Mouse (Mus musculus): Measurements from ENCODE around the gene Ugcg.

The Ugcg gene

GRCm38 (mm10) chr4:59260871-59261515 is 71.9 kb downstream of the Ugcg start:
- 84% methylated on average over 13 of the region's 13 CpGs for WGBS

- 92% methylated on average over 5 of the region's 10 CpGs for WGBS
Observed at GRCm38 (mm10) chr4:59261582-59261981, 72.5 kb downstream of the Ugcg start.

GRCm38 (mm10) chr4:59262156-59262555 is 73.1 kb downstream of the Ugcg start:
- 76% methylated on average over 6 of the region's 6 CpGs for WGBS

- 91% methylated on average over 2 of the region's 2 CpGs for WGBS
Observed at GRCm38 (mm10) chr4:59263418-59263817, 74.4 kb downstream of the Ugcg start.

- WGBS: 87% methylated on average over 7 of the region's 7 CpGs
Observed at GRCm38 (mm10) chr4:59264611-59265095, 75.6 kb downstream of the Ugcg start.

DNA sequence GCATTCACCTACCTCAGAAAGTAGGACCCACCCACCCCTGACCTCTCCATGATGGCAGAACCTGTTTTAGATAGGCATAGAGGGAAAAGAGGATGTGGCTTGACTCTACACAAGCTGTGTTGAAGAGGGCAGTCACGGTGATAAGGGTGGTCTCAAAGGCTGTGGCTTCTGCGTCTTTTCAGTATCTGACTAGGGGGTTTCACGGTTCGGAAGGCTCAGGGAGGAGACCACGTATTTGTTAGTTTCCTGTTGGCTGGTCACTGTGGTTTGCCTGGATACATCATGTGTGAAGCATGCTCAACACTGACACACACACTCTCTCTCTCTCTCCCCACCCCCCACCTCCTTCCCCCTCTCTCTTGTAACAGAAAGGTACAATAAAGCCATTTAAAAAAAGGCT is 76.1 kb downstream of the Ugcg start:
- 88% methylated on average over 5 of the region's 5 CpGs for WGBS

DNA sequence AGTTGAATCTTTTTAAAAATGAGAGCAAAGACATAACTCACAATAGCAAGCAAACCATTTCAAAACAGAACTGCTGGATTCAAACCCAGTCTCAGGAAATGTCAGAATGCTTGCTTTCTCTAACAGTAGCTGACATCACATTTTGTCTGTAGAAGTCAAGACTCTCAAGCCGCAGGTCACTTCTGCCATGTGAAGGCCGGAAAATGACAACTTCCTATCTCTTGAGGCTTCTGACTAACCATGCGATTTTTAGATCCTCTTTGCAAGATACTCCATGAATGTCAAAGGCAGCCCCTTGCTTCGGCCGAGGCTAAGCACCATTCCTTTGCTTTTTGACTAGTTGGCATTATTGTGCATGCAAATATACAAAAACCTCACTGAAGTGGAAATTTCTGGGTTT is 76.6 kb downstream of the Ugcg start:
- WGBS: 88% methylated on average over 5 of the region's 5 CpGs

Data from cerebral cortex, adult 2 months (tissue).